Mouse (Mus musculus) forebrain, embryonic 12.5 days (tissue): ENCODE measurements at regions not wholly inside any gene's neighbourhood (a gene's known extent, or its start where the extent isn't known, plus 50 kb on each side); places are given as distances from the start of the nearest gene placed in this dataset.
"Not testable (repeated sequence)": the region's sequence is repeated elsewhere in the genome, so short reads cannot be mapped to it uniquely, and the experiment has no call there.

Source experiments
- ATAC-seq: fragments of 200-750 bp; cut with Nextera tagmentation; 2 replicates; pipeline ENCODE4 v1.8.0; 2017; ENCODE audit warnings: moderate TSS enrichment; ENCODE audit not compliant: low FRiP score
- H3K27ac ChIP-seq: fragments of 300-500 bp; sonication (generic); 2 replicates; pipeline ENCODE4 v1.5.1; 2016; ENCODE audit warnings: mild to moderate bottlenecking
- H3K27me3 ChIP-seq: fragments of 300-500 bp; sonication (generic); 2 replicates; pipeline ENCODE4 v1.6.1; 2016; ENCODE audit warnings: mild to moderate bottlenecking
- H3K36me3 ChIP-seq: fragments of 300-500 bp; sonication (generic); replicated peaks from 2 replicates; pipeline ENCODE4 v1.6.1; 2016; ENCODE audit warnings: mild to moderate bottlenecking
- H3K4me1 ChIP-seq: fragments of 300-500 bp; sonication (generic); 2 replicates; pipeline ENCODE4 v1.6.1; 2016
- H3K4me2 ChIP-seq: fragments of 300-500 bp; sonication (generic); 2 replicates; pipeline ENCODE4 v1.6.1; 2016; ENCODE audit warnings: mild to moderate bottlenecking, moderate library complexity
- H3K4me3 ChIP-seq: fragments of 300-500 bp; sonication (generic); replicated peaks from 2 replicates; pipeline ENCODE4 v1.5.1; 2016; ENCODE audit warnings: mild to moderate bottlenecking
- H3K9ac ChIP-seq: fragments of 300-500 bp; sonication (generic); 2 replicates; pipeline ENCODE4 v1.6.1; 2016; ENCODE audit warnings: mild to moderate bottlenecking
- H3K9me3 ChIP-seq: fragments of 300-500 bp; sonication (generic); 2 replicates; pipeline ENCODE4 v1.6.1; 2016
- WGBS: fragments of 180-500 bp; shearing (Covaris S2); methylation state at CpG from one replicate; pipeline ENCODE4 v1.1.7; 2016; 5-methylcytosine and 5-hydroxymethylcytosine counted together

DNA sequence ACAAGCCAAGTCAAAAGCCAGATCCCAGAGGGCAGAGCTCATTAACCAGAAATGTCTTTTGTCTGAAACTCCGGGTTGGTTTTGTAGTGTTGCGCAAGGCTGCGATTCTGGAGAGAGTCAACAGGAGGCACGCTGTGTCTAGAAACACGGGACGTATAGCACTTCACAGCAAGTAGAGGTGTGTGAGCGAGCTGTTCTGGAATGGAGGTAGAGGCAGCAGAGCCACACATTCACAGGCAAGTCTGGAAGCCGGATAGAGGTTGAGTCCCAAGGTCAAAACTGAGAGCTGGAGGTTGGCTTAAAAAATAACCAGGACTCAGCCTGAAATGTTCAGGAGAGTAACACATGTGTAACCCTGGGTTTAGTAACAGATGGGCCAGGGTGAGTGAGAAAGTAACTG is 94.0 kb downstream of the Gm5426 start:
- no peaks in the 10 kb centered on the region for H3K9me3 ChIP-seq
- H3K4me3 ChIP-seq, result no peak overlapping the region
- H3K4me2 ChIP-seq, result no peak overlapping the region
- H3K27ac ChIP-seq, result no peak overlapping the region
- H3K27me3 ChIP-seq, result no peaks in the 10 kb centered on the region
- H3K4me1 ChIP-seq, result no peaks in the 10 kb centered on the region
- ATAC-seq, result no peak
- no peaks in the 10 kb centered on the region for H3K36me3 ChIP-seq
- no peak overlapping the region for H3K9ac ChIP-seq
- WGBS, result 79% methylated on average over 8 of the region's 8 CpGs

DNA sequence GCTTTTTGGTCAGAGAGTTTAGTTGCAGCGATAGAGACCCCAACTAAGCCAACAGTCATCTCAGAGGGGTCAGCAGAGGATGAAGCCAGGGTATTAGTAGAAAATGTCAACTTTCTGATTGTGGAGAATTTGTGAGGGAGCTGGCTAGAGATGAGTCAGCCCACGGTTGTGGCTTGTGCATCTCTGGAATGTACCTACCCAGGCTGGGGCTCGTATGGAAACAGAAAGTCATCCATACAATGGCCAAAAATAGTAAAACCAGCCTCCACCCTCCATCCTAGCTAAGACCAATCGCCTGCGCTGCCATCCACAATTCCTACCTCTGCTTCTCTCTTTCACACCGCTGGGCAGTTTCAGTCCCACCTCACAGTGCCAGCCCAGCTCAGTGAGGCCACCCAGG is 94.9 kb downstream of the Gm5426 start:
- H3K9me3 ChIP-seq, result no peaks in the 10 kb centered on the region
- no peaks in the 10 kb centered on the region for H3K36me3 ChIP-seq
- H3K27ac ChIP-seq, result no peak overlapping the region
- ATAC-seq, result no peak
- H3K27me3 ChIP-seq, result no peaks in the 10 kb centered on the region
- H3K9ac ChIP-seq, result no peak overlapping the region
- no peaks in the 10 kb centered on the region for H3K4me1 ChIP-seq
- 90% methylated on average over 6 of the region's 6 CpGs for WGBS
- no peak overlapping the region for H3K4me2 ChIP-seq
- H3K4me3 ChIP-seq, result no peak overlapping the region

DNA sequence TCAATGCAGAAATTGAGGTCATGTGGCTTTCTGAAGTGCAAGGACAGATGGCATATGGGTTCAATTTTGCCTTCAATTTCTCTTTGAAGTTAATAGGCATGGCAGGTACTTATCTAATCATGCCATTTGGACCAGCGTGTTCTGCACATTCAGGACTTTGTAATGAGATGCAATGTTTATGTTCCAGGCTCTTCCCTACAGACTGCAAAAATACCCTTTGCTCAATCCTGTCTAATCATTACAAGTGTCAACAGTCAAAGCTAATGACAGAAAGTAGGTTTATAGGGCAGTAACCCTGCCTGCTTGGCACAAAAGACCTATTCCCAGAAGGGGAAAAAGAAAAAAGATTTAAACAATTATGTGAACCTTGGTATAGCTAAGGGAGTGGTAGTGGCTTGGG is 96.5 kb downstream of the Gm5426 start:
- ATAC-seq, result no peak
- H3K4me2 ChIP-seq, result no peak overlapping the region
- H3K36me3 ChIP-seq, result no peaks in the 10 kb centered on the region
- H3K27me3 ChIP-seq, result no peaks in the 10 kb centered on the region
- no peak overlapping the region for H3K27ac ChIP-seq
- WGBS, result 64% methylated on average over 1 of the region's 1 CpGs
- no peak overlapping the region for H3K4me3 ChIP-seq
- H3K4me1 ChIP-seq, result no peaks in the 10 kb centered on the region
- no peaks in the 10 kb centered on the region for H3K9me3 ChIP-seq
- no peak overlapping the region for H3K9ac ChIP-seq

DNA sequence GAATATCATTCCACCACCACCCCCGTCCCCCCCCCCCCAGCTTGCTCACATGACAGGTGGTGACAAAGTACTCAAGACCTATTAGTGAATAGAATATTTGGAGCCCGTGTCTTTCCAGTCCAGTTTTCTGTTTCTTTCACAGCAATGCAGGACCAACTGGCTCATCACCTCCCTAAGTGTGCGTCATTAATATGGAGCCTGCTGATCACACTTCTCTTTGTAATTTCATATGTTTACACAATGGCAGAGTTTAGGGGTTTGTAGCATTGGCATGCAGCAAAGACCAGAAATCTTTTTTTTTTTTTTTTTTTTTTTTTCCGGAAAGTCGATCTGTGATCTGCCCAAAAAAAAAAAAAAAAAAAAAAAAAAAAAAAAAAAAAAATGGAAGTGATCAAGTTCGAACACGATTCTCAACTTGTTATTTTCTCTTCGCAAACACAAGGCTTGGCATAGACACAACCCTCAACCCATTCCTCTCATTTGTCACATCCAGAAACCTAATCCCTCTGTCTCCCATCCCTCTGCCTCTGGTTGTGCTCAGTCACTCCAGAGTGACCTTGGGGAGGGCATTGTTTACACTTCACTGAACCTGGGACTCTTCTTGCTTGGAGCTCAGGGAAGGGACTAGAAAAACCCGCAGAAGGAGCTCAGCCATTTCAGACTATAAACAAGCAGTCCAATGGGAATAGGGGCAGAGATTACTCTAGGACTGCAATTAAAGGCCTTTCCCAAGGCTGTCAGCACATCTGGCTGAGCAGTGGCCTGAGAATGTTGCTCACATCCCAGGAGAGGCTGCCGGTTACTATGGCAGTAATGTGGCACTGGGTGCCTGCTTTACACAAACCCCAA is 98.4 kb downstream of the Gm5426 start:
- Histone ChIP-seq H3K27ac (no peak overlapping the region), H3K9me3 (no peaks in the 10 kb centered on the region), H3K4me1 (no peaks in the 10 kb centered on the region), H3K9ac (no peak overlapping the region), H3K36me3 (no peaks in the 10 kb centered on the region), H3K27me3 (no peaks in the 10 kb centered on the region), H3K4me2 (no peak overlapping the region), H3K4me3 (no peak overlapping the region)
- 70% methylated on average over 10 of the region's 10 CpGs for WGBS
- ATAC-seq, result no peak

DNA sequence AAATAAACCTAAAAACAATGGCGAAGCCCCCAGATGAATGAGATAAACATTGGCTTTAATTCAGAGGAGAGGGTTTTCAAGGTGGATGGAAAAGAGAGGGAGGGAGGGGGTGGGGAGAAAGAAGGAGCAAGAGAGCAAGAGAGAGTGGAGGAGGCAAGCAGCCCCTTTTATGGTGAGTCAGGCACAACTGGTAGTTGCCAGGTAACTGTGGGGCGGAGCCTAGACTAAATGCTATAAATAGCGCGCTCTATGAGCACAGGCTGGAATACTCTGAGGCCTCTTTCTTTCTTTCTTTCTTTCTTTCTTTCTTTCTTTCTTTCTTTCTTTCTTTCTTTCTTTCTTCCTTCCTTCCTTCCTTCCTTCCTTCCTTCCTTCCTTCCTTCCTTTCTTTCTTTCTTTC is 99.6 kb downstream of the Gm5426 start:
- H3K4me1 ChIP-seq, H3K36me3 ChIP-seq, H3K9me3 ChIP-seq, H3K27ac ChIP-seq, H3K27me3 ChIP-seq, H3K9ac ChIP-seq, H3K4me3 ChIP-seq, H3K4me2 ChIP-seq, ATAC-seq: not testable (repeated sequence)
- WGBS, result 87% methylated on average over 4 of the region's 4 CpGs

DNA sequence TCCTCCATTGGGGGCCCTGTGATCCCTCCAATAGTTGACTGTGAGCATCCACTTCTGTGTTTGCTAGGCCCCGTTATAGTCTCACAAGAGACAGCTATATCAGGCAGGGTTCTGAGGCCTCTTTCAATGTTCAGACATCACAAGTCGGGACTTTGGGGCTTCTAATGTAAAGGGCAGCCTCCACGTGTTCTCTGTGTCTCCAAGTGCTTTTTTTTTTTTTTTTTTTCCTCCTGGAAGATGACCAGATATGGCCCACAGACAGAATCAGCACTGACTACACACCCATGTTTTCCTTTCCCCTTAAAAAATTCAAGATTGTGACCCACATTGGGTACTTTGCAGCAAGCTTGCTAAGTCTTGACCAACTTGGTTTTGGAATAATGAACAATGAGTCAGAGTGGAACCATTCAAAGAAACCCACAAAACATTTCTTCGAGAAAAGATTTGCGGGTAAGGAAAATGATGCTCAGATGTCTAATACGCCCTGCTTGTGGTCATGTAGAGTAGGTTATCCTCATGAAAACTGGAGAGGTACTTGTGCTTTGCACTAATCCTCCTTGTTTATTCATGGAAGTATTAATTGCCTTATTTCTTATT is 100.5 kb downstream of the Gm5426 start:
- no peak for ATAC-seq
- Histone ChIP-seq H3K9me3 (no peaks in the 10 kb centered on the region), H3K4me1 (no peaks in the 10 kb centered on the region), H3K27ac (no peak overlapping the region), H3K27me3 (no peaks in the 10 kb centered on the region), H3K36me3 (no peaks in the 10 kb centered on the region), H3K9ac (no peak overlapping the region), H3K4me3 (no peak overlapping the region), H3K4me2 (no peak overlapping the region)
- WGBS, result 90% methylated on average over 6 of the region's 6 CpGs

DNA sequence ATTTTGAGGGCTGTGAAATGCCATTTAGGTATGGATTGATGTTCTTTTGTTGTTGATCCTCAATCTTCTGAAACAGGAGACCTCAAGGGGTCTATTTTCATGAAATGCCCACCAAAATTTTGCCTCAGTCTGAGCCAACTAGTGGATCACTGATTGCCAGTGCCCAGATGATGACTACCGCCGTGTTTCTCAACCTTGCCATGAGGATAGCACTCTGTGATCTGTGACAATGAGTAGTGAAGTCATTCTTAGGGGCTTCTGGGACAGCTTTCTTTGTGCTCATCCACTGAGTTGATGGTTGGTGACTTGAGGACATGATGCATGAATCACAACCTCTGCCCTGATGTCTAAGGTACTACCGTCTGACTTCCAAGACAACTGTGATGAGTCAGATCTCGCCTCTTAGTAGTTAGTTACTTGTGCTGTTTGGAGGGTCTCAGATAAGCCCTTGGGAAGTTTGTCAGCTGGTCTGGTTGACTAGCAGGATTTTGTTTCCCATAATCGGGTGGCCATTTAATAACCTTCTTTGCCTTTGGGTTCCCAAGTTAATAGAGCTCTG is 101.2 kb downstream of the Gm5426 start:
- no peak for ATAC-seq
- 91% methylated on average over 5 of the region's 5 CpGs for WGBS
- no peak overlapping the region for H3K27ac ChIP-seq
- no peaks in the 10 kb centered on the region for H3K9me3 ChIP-seq
- no peak overlapping the region for H3K4me2 ChIP-seq
- no peak overlapping the region for H3K9ac ChIP-seq
- no peaks in the 10 kb centered on the region for H3K36me3 ChIP-seq
- no peak overlapping the region for H3K4me3 ChIP-seq
- H3K27me3 ChIP-seq, result no peaks in the 10 kb centered on the region
- H3K4me1 ChIP-seq, result no peaks in the 10 kb centered on the region

DNA sequence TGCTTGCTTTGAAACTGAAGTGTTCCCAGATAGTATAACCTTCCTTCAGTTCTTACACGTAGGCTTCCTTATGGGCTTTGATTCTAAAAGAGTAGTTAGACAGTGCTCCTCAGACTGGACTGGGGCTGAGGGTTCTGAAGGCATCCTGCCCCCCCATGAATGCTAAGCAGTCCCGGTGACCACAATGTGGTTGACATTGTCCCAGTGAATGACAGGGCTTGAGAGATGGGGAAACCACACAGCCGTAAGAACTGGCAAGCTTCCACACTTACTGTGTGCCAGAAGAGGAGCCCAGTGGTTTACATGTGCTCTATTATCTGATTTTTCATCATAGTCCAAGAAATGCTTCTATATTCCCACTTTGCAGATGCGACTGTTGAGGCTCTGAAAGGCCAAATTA is 101.8 kb downstream of the Gm5426 start:
- no peaks in the 10 kb centered on the region for H3K4me1 ChIP-seq
- ATAC-seq, result no peak
- no peak overlapping the region for H3K27ac ChIP-seq
- no peak overlapping the region for H3K9ac ChIP-seq
- H3K27me3 ChIP-seq, result no peaks in the 10 kb centered on the region
- H3K4me3 ChIP-seq, result no peak overlapping the region
- H3K9me3 ChIP-seq, result no peaks in the 10 kb centered on the region
- no peak overlapping the region for H3K4me2 ChIP-seq
- 84% methylated on average over 4 of the region's 4 CpGs for WGBS
- H3K36me3 ChIP-seq, result no peaks in the 10 kb centered on the region

DNA sequence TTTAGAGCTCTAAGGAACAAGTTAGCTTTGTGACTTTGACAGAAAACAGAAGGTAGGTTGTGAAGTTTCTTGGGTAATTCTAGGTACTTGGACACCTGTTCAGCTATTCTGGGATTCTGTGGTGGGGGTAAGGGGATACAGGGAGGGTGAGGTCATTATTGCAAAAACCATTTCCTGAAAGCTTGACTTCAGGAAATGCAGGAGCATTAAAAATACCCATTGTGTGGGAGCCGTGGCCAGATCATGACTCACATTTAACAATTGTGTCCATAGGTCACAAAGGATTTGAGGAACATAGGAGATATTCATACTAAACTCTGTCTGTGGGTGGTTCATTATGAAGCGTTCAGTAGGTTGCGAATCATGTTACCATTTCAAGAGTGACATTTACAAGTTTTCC is 102.4 kb downstream of the Gm5426 start:
- Histone ChIP-seq H3K27me3 (no peaks in the 10 kb centered on the region), H3K4me3 (no peak overlapping the region), H3K9me3 (no peaks in the 10 kb centered on the region), H3K4me2 (no peak overlapping the region), H3K4me1 (no peaks in the 10 kb centered on the region), H3K36me3 (no peaks in the 10 kb centered on the region), H3K9ac (no peak overlapping the region), H3K27ac (no peak overlapping the region)
- ATAC-seq, result no peak
- 93% methylated on average over 3 of the region's 3 CpGs for WGBS

DNA sequence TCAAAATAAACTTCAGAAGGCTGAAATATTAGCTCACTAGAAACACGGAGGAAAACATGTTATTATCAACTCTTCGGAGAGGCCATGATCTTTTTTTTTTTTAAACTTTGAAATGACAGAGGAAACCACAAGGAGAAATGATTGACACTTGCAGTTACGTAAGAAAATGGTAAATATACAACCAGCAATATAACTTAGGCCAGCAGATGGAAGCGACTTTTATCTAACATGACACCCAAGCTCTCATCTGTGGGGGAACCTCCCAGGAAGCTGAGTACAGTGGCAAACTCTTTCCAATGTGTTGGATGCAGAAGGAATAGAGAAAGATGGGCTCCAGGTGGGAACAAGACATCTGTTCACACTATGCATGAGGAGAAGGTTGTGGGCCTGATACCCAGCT is 104.2 kb downstream of the Gm5426 start:
- no peak overlapping the region for H3K4me2 ChIP-seq
- no peak overlapping the region for H3K4me3 ChIP-seq
- no peak overlapping the region for H3K27ac ChIP-seq
- H3K9me3 ChIP-seq, result no peaks in the 10 kb centered on the region
- no peak overlapping the region for H3K9ac ChIP-seq
- H3K36me3 ChIP-seq, result no peaks in the 10 kb centered on the region
- no peak for ATAC-seq
- H3K27me3 ChIP-seq, result no peaks in the 10 kb centered on the region
- H3K4me1 ChIP-seq, result no peaks in the 10 kb centered on the region
- 90% methylated on average over 4 of the region's 4 CpGs for WGBS

DNA sequence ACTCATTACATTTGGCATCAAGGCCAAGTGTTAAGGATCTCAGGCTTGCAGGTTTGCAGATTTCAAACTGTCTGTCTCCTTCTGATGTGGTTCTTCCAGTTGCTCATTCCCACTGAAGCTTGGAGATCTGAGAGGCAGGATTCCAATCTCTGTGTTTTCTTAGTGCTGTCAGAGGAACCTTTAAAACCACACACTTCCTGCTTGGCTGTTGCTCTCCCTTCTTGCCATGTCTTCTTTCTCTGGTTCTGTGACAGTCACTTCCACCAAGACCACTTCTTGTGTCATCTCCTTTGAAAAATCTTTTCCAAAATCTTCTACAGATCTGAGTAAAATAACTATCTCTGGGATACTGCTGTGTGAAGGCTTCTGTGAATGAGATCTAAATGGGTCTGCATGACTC is 117.3 kb downstream of the Gm5426 start:
- Histone ChIP-seq H3K4me2 (no peak overlapping the region), H3K36me3 (no peaks in the 10 kb centered on the region), H3K4me1 (no peaks in the 10 kb centered on the region), H3K9me3 (no peaks in the 10 kb centered on the region), H3K27ac (no peak overlapping the region), H3K9ac (no peak overlapping the region), H3K27me3 (no peaks in the 10 kb centered on the region), H3K4me3 (no peak overlapping the region)
- ATAC-seq, result no peak

DNA sequence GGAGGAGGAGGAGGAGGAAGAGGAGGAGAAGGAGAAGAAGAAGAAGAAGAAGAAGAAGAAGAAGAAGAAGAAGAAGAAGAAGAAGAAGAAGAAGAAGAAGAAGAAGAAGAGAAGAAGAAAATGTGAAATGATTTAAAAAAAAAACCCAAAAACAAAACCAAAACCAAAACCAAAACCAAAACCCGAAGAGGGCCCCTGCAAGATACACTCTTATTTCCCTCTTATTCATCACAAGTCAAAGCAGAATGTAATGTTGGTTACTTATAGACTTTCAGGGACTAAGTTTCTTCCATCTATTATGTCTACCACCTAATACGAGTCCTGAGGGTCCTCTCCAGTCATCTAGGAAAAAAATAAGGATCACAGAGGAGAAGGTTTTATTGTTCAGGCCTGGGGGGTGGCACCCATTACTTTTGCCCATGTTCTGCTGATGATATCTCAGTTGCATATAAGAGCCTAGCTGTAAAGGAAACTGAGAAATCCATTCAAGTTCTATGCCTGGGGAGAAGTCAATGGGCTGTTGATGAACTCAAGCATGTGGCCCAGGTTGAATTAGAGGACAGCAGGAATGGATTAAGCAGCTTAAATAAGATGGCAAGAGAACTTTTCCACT is 118.0 kb downstream of the Gm5426 start:
- Histone ChIP-seq H3K27ac (no peak overlapping the region), H3K9me3 (no peaks in the 10 kb centered on the region), H3K4me1 (no peaks in the 10 kb centered on the region), H3K4me2 (no peak overlapping the region), H3K36me3 (no peaks in the 10 kb centered on the region), H3K9ac (no peak overlapping the region), H3K4me3 (no peak overlapping the region), H3K27me3 (no peaks in the 10 kb centered on the region)
- no peak for ATAC-seq
- WGBS, result 76% methylated on average over 2 of the region's 2 CpGs

DNA sequence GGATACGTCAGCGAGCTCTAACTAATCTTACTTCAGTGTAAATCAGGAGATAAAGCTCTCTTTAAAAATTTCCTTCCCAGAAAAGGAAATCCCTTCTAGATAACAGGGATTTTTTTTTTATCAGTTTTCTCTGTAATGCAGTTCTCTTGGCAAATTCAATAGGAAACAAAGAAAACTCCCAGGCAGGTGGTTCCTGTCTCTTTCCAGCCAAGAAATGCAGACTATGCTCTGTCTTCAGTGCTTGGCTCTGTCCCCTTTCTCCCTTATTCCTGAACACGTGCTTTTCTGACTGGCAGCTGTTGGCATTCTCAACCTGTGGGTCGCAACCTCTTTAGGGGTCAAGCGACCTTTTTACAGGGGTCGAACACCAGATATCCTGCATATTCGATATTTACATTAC is 121.5 kb downstream of the Gm5426 start:
- Histone ChIP-seq H3K9me3 (no peaks in the 10 kb centered on the region), H3K4me1 (no peaks in the 10 kb centered on the region), H3K27ac (no peak overlapping the region), H3K27me3 (no peaks in the 10 kb centered on the region), H3K36me3 (no peaks in the 10 kb centered on the region), H3K4me3 (no peak overlapping the region), H3K9ac (no peak overlapping the region), H3K4me2 (no peak overlapping the region)
- no peak for ATAC-seq
- WGBS, result 91% methylated on average over 7 of the region's 7 CpGs
